Mouse (Mus musculus) cerebellum, postnatal 36 days (tissue): ENCODE measurements around the gene Pltp.
"Not testable (repeated sequence)": the region's sequence is repeated elsewhere in the genome, so short reads cannot be mapped to it uniquely, and the experiment has no call there.

Experiments
- DNase-seq, 2 experiments: peaks; one replicate each; pipeline ENCODE4 v3.0.0; 2021 to 2022; ENCODE audit warnings: mixed read lengths in 2 of 2

Gene Pltp

DNA sequence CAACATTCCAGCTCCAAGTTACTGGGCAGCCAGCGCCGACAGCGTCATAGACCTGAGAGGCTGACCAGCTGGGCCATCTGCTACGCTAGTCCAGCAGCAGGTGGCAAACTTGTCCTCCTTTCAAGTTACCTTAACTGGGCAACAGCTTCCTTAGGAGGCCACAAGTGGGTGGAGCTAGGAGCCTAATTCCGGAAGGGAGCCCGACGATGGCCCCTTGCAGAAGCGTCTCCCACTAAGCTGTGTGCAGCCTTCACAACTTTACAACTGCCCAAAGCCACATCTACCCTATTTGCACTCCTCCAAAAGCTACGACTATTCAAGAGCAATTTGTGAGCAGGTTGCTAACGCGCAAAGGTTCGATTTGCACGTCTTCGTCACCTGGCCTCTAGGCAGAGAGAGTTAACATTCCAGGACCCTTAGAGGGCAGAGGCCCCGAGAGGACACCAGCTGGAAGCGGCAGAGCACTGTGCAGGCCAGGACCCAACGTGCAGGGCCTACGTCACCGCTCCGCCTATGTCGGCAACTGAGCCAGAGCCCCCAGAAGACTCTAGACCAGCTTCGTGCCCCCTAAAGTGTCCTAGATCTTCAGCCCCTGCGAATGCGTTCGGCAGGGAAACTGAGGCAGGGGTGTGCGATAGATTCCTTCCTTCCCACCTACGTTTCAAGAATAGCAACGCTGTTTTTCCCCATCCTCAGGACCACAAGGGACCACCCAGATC lies 21.2 kb upstream of the Pltp start:
- peak; percentile 64 for DNase-seq

DNA sequence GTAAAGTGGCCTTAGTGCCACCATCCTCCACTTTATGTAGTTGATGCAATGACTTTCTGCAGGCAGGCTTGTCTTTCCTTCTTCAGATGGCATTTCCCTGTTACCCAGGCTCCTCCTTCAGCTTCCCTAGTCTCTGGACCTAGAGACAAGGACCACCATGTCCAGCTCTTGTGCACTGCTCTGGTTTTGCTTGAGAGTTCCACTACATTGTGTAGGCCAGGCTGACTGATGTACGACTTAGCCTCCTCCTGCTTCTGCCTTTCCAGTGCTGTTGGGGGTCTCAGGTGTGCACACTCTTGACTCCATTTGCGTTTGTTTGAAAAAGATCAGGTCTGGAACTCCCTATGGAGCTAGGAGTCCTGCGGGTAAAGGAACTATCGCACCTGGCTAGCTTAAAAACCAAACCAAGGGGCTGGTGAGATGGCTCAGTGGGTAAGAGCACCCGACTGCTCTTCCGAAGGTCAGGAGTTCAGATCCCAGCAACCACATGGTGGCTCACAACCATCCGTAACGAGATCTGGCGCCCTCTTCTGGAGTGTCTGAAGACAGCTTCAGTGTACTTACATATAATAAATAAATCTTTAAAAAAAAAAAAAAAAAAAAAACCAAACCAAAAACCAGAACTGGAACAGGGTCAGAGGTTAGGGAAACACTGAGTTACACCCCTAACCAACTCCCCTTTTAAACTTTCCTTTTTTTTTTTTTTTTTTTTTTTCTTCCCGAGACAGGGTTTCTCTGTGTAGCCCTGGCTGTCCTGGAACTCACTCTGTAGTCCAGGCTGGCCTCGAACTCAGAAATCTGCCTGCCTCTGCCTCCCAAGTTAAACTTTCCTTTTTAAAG lies 20.1 kb upstream of the Pltp start:
- DNase-seq, result not testable (repeated sequence)

DNA sequence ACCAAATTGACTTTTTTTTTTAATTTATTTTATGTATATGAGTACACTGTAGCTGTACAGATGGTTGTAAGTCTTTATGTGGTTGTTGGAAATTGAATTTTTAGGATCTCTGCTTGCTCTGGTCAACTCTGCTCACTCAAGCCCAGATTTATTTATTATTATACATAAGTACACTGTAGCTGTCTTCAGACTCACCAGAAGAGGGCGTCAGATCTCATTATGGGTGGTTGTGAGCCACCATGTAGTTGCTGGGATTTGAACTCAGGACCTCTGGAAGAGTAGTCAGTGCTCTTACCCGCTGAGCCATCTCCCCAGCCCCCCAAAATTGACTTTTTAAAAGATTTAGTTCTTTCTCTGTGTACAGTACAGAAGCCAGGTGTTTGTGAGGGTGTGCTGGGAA lies 18.1 kb upstream of the Pltp start:
- not testable (repeated sequence) for DNase-seq

DNA sequence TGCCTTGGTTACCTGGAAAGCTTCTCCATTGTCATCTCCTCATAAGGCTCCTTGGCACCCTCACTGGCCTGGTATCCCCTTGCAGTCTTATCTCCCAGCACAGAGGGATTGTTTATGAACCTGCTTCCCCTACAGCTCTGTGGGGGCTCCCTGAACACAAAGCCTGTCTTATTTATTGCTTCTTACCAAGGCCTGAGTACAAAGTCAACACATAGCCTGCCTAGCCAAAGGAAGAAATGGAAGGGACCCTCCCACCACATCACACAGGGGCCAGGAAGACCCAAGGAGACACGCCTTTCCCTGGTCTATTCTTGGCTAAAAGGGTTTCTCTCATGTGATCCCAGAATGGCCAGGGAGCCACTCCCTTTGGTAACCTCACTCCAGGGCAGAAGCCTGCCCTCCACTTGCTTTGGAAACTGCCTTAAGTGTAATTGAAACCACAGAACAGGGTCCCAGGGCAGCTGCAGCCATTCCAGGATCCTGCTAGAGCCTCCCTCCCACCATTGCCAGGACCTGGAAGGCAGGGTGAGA lies 16.8 kb upstream of the Pltp start:
- no peak for DNase-seq

DNA sequence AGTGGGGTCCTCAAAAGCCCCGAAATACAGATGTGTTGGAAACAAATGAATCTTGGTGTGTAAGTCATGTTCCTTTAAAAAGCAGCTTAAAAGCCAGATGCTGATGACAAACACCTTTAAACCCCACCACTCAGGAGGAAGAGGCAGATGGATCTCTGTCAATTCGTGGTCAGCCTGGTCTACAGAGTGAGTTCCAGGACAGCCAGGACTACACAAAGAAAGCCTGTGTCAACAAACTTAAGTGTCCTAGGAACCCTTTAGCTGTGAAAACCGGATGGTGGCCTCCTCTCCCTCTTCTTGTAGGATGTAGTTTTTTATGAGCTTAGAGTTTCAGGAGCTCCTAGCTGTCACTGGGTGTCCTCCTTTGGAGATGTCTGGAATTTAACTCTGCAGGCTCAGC lies 16.1 kb upstream of the Pltp start:
- no peak for DNase-seq

DNA sequence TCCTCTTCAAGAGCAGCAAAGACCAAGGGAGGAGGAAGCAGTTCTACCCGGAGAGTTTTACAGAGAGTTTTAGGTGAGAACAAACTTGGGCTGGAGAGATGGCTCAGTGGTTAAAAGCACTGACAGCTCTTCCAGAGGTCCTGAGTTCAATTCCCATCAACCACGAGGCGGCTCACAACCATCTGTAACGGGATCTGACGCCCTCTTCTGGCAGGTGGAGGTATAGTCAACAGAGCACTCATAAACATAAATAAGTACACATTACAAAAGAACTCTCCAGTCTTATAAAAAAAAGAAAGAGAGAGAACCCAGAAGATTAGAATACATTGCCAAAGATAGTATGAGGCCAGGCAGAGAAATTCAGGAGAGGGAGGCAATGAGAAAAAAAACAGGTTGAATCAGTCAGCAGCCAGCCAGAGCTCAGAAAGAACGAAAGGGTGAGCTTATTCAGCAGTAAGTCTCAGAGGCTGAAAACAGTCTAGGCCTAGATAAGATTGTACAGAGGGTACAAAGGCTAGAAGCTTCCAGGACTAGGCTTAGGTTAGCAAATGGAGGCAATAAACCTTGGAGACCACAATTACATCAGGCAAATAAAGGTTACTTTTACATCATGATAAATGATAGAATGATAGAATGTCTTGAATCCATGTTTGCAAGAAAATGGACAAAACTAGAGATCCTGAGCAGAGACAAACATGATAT lies 14.2 kb upstream of the Pltp start:
- DNase-seq, result no peak

DNA sequence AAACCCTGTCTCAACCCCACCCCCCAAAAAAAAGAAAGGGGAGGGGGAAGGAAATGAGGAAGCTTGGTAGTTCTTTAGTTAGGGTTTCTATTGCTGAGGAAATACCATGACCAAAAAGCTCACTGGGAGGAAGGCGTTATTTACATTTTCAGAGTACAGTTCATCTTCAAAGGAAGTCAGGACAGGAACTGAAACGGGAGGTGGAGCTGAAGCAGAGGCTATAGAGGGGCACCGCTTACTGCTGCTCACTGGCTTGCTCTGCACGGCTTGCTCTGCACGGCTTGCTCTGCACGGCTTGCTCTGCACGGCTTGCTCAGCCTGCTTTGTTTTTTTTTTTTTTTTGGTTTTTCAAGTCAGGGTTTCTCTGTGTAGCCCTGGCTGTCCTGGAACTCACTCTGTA lies 11.0 kb upstream of the Pltp start:
- no peak for DNase-seq

DNA sequence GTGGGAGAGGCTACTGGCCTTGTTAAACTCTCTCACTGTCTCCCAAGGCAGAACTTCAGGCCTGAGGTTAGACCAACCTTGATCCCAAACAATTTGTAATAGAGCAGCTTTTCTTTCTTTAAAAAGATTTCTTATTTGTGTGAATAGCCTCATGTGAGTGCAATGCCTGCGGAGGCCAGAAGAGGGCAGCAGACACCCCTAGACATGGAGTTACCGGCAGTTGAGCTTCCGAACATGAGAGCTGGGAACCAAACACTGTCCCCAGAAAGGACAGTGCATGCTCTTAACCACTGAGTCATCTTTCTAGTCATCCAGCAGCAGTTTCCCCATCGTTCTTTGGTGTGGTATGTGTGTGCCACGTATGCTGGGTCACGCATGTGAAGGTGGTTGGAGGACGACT lies 10.1 kb upstream of the Pltp start:
- no peak for DNase-seq

DNA sequence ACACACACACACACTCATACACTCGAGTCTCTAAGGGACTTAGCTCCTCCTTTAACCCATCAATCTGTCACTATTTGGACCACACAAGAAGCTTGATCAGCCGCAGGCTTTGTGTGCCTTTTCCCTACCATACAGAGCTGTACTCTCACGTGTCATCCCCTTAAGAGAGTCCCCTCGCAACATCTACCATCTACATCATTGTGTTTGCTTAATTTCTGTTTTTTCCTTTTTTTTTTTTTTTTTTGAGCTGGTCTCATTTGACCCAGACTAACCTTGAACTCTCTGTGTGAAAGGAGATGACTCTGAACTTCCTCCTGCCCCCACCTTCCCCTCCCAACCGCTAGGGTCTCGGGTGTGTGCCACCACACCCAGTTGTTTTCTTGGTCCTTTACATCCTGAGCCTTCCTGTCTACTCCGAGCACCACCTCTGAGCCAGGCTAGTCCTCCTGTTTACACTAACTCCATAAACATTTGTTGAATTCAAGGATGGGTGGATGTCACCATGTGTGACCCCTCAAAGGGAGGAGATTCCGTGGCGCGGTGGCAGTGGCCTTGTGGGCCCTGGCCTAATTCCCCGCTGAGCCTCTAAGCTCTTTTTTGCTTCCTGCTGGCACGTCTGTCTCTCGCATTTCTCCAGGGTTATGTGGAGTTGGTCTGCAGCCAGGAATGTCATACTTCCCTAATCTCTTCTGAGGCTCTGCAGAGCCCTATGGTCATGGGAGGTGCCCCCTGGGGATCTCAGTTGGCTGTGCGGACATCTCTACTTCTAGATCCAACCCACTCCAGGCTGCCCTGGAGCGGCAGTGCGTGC lies 9.4 kb upstream of the Pltp start:
- no peak for DNase-seq

DNA sequence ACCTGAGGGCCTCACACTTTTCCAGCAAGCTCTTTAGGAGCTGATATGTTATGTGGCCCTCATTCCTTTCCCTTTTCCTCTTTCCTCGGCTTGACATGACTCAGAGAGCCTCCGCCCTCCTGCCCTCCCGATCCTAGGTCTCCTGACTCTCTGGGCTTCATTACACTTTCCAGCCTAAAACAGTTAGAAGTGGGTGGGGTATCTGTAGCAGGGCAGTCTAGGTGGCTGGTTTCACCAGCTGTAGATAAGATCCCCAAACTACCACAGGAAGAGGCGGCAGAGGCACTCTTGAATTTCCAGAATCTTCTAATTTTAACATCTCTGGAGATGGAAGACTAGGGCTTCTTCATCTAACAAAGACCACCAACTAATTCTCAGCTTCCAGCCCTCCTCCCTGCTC lies 7.1 kb upstream of the Pltp start:
- DNase-seq, result no peak

DNA sequence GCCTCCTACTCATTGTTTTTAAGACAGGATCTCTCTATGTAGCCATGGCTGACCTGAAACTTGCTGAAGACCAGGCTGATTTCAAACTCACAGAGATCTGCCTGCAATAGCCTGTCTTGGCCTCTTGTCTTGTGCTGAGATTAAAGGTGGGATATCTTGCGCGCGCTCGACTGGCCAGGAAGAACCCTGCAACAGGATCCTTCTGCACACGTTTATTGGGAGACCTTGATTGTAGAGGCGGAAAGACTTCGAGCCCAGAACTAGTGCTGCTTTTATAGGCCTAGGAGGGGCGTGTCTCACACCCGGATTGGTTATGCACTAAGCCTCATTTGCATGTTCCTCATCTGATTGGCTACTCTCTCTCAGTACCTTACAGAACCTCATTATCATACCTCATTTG lies 5.9 kb upstream of the Pltp start:
- not testable (repeated sequence) for DNase-seq

DNA sequence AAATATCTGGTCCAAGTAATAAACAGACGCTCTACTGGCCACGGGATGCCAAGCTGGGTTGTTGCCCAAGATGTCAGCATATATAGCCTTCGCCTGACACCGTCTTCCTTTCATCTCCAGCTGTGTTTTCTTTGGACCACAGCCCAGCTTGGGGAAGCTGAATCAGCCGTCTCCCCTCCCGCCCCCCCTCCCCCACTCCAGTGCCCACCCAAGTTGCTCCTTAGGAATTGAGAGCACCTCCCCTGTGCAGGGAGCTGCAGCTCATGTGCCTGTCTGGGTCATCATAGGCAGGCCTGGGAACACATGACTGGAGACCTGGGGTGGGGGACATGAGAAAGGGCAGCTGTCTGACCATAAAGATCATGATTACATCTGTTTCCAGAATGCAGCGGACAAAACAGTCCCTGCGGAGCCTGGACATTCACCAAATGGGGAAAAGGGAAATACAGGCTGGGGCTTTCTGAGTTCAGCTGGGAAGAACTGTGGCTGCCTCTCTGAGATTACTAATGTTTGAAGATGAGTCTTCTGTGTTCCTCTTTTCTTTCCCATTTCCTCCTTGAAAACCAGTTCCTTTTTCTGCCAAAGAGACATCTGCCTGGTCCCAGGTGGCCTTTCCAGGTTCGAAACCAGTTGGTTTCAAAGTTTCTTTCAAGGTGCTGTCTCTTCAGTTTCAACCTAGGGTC lies 4.8 kb upstream of the Pltp start:
- DNase-seq, result no peak

DNA sequence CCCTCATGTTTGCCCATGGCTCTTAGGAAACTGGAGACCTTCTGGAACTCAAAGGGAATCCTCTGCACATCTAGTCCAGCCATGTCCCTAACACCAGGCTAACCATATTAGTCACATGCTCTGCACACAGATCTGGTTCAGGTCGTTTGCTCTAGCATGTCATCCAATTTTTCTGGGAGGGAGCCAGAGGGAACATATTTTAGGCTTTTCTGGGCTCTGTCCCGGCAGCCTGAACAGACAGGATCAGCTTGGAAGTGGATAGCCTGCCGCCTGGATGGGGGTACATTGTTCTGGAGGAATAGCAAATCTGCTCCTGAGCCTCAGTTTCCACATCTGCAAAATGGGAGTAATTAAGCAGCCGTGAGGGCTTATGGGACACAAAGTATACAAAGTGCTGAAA lies 3.6 kb upstream of the Pltp start:
- no peak for DNase-seq

DNA sequence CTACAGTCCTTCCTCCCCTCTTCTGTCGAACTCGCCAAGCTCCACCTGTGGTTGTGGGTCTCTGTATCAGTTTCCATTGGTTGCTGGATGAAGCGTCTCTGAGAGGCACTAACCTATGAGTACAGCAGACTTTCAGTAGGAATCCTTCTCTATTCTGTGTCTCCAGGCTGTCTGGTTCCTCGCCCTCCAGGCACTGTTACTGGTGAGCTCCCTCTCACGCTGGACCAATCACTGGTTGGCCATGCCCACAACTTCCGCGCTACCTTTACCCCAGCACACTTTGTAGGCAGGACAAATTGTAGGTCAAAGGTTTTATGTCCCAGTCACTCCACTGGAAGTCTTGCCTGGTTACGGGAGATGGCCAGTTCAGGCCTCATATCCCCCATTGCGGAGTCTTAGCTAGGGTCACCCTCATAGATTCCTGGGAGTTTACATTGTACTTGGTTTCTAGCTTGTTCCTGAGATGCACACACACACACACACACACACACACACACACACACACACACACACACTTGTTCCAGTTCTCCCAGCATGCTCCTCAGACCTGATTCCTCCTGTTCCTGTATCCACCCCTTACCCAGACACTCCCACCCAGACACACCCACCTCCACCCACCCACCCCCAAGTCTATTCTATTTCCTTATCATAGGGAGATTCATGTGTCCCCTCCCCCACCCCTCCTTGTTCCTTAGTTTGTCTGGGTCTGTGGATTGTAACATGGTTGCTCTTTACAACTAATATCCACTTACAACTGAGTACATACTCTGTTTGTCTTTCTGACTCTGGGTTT lies 2.3 kb upstream of the Pltp start:
- no peak for DNase-seq

DNA sequence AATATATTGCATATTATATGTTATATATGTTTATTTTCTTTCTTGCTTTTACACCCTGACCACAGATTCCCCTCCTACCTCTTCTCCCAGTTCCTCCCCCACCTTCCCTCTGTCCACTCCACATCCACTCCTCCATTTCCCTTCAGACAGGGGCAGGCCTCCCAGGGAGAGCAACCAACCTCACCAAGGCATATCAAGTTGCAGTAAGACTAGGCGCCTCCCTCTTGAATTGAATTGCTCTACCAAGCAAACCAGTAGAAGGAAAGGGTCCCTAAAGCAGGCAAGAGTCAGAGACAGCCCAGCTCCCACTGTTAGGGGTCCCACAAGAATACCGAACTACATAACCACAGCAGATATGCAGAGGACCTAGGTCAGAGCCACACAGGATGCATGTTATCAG lies 1.6 kb upstream of the Pltp start:
- no peak for DNase-seq

DNA sequence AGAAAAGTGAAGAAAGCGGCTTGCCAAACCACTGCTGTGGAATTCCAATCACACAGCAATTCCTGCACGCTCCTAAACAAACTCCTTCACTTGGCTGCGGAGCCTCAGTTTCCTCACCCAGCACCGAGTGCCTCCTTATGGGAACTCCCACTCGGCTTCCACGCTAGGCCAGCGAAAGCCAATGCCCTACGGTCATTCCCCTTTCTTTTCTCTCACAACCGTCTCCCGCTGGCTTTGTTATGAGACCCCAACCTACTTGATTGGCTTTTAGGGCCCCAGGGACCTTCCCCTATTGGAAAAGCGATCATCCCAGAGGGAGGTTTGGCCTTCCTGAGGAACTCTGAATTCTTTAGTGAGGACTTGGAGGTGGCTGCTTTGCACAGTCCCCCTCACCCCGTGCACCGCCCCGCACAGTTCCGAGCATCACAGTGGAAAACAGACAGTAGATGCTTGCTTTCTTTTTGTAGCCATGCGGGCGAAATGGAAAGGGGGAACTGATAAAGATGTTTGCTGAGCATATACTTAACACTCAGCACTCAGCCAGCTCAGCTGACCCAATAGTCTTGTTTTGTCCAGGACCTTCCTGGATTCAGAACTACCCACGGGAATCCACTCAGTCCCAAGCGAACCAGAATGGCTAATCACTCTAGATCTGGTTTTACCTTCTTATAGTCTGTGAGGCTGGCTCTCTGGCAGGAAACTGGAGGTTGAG lies 487 bp upstream of the Pltp start:
- DNase-seq, result no peak

DNA sequence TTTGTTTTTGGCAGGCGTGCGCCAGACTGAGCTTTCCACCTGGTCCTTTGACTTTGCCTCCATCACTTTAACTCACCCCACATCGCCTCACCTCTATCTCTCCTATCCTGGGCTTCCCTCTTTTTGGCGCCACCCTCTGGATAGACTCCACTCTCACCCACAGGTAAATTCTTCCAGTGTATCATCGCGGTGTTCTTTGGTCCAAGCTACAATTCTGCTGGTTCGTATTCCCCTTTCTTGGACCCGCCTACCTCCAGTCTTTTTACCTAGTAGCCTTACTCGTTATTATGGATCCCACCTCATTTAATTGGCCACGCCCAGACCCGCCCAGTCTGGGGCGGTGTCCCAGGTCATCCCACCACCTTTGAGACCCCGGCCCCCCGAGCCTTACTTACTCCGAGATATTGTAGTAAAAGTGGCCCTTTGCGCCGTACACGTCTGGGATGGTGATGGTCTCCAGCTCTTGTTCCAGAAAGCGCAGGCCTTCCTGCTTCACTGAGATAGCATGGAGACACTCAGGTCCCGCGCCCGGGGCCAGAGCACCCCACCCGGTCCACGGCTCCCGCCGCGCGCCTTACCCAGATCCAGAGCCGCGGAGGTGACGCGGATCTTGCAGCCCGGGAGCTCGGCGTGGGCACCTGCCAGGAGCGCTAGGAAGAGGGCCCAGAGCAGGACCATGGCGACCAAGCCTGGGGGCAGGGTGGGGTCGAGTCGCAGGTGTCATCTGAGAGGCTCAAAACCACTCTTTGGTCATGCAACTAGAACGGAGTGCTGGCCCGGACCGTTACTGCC lies 1.0 kb downstream of the Pltp start:
- DNase-seq, result peak in 1 of 2 experiments; percentile 30

DNA sequence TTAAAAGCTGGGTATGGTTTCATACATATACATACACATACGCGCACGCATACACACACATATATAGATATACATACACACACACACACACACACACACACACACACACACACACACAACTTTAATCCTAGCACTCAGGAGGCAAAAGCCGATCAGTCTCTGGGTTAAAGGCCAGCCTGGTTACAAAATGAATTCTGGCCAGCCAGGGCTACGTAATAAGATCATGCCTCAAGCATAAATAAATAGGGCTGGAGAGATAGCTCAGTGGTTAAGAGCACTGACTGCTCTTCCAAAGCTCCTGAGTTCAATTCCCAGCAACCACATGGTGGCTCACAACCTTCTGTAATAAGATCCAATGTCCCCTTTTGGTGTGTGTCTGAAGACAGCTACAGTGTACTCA lies 1.9 kb downstream of the Pltp start:
- not testable (repeated sequence) for DNase-seq

DNA sequence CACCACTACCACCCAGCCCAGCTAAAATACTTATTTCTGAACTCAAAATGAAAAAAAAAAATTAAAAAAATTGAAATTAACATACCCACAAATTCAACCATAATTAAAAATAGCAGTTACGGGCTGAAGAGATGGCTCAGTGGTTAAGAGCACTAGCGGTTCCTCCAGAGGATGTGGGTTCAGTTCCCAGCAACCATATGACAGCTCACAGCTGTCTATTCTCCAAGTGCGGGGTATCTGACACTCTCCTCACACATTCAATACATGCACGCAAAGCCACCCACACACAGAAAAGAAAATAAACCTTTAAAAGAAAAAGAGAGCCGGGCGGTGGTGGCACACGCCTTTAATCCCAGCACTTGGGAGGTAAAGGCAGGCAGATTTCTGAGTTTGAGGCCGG lies 7.5 kb downstream of the Pltp start:
- no peak for DNase-seq

DNA sequence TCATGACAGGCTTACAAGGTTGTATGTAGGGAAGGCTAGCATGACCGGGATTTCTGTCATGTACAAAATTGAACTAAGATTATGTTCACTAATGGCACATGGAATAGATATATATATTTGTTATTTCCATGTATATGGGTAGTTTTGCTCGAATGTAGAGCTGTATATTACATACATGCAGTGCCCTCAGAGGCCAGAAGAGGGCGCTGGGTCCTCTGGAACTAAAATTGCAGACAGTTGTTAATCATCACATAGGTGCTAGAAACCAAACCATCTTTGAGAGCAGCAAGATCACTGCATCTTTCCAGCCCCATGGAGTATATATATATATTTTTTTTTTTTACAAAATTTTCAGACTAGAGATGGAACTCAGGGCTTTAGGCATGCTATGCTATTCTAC lies 11.7 kb downstream of the Pltp start:
- no peak for DNase-seq
